Mouse (Mus musculus): ENCODE data around the gene Ctrc.
"Not testable (repeated sequence)": the region's sequence is repeated elsewhere in the genome, so short reads cannot be mapped to it uniquely, and the experiment has no call there.

The Ctrc gene

GRCm38 (mm10) chr4:141786141-141786540 is 60.0 kb downstream of the Ctrc start:
- no peak for DNase-seq (ENCODE audit: low spot score)

DNA sequence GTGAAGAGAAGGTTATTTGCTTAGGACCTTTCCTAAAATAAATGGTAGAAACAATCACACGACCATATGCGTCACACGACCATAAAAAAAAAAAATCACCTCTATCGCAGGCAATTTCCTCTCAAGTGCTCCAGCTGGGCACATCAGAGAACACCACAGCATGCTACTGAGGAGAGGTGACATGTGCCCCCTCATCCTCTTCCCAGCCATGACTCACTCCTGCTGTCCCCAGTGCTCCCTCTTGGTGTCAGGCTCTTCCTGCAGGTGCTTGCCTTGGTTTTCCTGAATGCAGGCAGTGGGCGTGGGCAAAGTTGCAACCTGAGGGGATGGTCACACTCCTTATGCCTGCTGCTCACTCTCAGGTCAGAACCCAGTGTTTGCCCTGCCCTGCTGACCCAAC is 61.3 kb downstream of the Ctrc start:
- no peak for DNase-seq (ENCODE audit: low spot score)

GRCm38 (mm10) chr4:141781201-141781985 is 64.8 kb downstream of the Ctrc start:
- no peak for DNase-seq (ENCODE audit: low spot score)

DNA sequence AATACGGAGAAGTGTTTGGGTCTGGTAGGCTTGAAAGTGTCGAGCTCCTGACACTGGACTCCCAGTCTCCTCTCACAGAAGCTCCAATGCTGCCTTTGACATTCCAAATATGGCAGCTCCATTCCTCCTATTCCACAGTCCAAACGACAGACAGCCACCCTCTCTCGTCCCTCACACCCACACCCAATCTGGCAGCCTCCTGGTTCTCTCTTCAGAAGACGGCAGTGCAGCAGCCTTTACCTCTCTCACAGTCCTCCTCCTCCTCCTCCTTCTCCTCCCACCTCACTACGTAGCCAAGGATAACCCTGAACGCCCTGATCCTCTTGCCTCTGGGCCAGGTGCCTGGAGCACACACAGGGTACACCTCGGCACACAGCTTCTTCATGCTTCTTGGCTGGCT is 66.3 kb downstream of the Ctrc start:
- no peak for DNase-seq (ENCODE audit: low spot score)

GRCm38 (mm10) chr4:141773019-141773418 is 73.1 kb downstream of the Ctrc start:
- DNase-seq (ENCODE audit: low spot score): not testable (repeated sequence)

GRCm38 (mm10) chr4:141771823-141772222 is 74.3 kb downstream of the Ctrc start:
- DNase-seq (ENCODE audit: low spot score): no peak

- DNase-seq (ENCODE audit: low spot score): no peak
Observed at GRCm38 (mm10) chr4:141769501-141770160, 76.5 kb downstream of the Ctrc start.

- no peak for DNase-seq (ENCODE audit: low spot score)
Observed at GRCm38 (mm10) chr4:141767353-141768036, 78.7 kb downstream of the Ctrc start.

- no peak for DNase-seq (ENCODE audit: low spot score)
Observed at GRCm38 (mm10) chr4:141766668-141767352, 79.3 kb downstream of the Ctrc start.

DNA sequence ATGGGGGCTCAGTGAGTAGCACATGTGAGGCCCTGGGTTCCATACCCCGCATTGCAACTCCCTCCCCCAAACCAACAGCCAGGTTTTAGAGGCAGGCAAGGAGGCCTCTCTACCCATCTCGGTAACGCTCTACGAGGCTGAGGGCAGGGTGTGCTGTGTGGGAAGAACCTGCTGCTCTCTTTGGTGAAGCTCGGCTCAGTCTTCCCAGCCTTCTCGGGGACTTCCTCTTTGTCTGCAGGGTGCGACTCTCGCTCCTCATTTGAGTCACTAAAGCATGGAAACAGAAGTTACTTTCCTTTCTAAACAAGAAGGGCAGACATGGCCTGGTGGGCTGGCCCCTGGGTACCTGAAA is 79.9 kb downstream of the Ctrc start:
- no peak for DNase-seq (ENCODE audit: low spot score)

- no peak for DNase-seq (ENCODE audit: low spot score)
Observed at GRCm38 (mm10) chr4:141765008-141765407, 81.2 kb downstream of the Ctrc start.

All from embryo, embryonic 10.5 days (tissue).